Mouse (Mus musculus) retina, adult 2 months (tissue): ENCODE measurements around the gene Wdr18.
A peak's percentile ranks its signal among the peaks of the same experiment; 100 is the strongest.

Source experiments
- DNase-seq: peaks from one replicate; pipeline ENCODE4 v3.0.0-alpha.2; 2012; ENCODE audit warnings: low read depth, low spot score

Gene Wdr18

DNA sequence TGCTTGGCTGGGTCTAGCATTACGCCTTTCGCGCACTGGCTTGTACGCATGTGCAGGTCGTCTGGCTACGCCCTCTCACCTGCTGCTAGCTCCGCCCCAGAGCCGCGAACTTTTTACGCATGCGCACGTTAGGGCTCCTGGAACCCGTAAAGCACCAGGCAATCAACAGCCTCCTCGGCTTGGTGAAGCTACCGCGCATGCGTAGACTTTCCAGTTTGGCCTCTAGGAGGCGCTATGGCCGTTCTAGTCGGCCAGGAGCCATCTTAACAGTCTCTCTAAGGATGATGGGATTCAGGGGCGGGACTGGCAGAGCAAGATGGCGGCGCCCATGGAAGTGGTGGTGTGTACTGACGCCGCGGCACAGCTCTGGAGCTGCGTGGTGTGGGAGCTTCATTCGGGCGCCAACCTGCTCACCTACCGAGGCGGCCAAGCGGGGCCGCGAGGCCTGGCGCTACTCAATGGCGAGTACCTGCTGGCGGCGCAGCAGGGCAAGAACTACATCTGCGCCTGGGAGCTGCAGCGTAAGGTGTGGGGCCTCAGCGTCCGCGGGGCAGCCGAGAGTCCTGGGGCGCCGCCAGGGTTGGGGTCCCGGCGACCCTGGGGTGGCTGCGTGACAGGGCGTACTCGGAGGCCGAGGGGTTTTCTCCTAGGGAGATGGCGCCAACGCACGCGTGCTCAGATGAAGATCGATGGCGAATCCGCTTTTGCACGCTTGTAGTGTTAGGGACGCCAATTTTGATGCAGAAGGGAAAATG, at the start of gene Wdr18:
Gene Wdr18 (plus strand): TSS at position 306 of the 755 bp plus-strand sequence.
- peak; percentile 100 for DNase-seq

DNA sequence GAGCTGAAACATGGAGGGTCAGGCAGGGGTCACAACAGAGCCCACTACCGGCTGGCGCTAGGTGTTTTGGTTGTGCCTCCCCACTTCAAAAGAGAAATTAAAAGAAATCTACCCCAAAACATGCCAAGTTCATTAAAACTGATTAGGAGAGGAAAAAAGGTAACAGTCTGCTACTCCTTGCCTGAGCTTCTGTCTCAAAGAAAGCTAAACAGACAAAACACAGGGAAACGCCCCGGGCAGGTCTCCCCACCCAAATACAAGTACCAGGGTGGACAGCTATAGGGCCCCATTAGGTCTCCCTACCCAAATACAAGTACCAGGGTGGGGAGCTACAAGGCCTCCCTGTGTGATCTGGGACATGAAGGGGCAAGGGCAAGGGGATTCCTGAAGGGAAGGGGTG, 49.4 kb upstream of the Wdr18 start, which contains the start of gene Gm26602:
Gene Gm26602 (plus strand): TSS at position 301 of the 400 bp plus-strand sequence.
- no peak for DNase-seq

DNA sequence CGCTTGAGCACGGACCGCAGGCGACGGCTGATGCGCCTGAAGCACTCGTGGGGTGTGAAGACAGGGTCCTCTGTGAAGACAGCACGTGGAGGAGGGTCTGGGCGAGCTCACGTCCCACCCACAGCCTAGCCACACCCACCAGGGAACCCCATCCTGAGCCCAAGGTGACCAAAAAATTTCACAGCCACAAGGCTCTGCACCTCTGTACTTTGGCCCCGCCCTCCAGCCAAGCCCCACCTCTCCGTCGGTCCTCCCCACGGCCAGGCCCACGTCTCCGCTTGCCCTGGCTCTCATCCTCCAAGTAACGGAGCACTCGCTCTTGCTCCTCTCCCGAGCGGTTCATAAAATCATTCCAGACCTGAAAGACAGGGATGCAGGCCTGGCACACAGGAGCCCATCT, 47.5 kb upstream of the Wdr18 start:
- no peak for DNase-seq

DNA sequence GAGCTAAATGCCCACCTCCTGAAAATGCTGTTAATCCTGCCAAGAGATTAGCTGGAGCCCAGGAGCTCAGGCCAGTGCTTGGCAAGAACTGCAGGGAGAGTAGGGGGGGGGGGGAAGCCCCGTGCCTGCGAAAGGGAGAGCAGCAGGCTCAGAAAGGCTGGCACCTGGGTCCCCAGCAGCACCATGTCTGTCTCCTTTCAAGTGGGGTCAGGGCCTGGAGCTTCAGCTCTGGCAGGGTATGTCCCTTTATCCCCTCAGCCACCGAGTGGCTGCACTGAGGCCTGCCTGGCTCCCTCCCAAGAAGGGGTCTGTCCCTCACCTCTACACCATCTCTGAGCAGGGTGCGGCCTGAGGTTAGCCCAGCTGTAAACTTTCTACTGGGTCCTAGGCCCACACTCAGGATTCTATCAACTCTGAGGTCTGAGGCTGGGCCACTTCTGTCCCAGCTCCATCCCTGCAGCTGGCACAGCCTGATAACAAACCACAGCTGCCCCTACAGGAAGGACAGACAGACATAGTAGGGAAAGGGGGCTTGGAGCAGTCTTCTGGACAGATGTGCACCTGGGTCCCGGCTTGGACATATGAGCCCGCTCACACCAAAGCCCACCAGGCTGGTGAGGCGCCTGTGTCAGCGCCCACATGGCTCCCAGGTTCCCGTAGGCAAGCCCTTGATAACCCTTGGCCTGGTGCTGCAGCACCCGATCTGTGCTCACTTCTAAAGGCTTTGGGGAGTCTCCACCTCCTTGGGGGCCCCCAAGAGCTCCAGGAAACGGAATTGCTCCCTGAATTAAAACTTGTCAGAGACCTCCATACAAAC, 45.6 kb upstream of the Wdr18 start:
- peak; percentile 62 for DNase-seq

DNA sequence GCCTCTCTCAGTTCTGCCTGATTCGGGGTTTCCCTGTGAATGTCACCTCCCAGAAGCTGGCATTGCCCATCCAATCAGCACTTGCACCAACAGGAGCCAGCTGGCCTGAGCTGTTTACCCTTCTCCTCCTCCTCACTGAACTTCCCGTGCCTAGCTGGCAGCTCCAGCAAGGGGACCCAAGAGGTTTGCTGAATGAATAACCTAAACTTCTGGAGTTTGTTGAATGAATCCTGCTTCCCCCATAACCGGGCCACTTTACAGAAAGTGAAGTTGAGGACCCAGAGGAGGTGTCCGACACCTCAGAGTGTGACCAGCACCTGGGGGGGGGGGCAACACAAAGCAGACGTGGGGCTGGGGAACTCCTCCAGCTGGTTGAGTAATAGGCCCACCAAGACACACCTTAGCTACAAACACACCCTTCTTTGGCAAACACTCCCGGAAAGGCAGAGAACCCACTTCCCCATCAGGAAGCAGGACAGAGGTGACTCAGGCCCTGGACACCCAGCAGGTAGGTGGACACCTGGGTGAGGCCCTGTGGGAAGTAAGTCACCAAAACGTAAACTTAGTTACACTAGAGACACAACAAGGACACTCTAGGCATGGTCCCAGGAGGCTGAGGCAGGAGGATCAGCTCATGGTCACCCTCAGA, 44.9 kb upstream of the Wdr18 start:
- no peak for DNase-seq

DNA sequence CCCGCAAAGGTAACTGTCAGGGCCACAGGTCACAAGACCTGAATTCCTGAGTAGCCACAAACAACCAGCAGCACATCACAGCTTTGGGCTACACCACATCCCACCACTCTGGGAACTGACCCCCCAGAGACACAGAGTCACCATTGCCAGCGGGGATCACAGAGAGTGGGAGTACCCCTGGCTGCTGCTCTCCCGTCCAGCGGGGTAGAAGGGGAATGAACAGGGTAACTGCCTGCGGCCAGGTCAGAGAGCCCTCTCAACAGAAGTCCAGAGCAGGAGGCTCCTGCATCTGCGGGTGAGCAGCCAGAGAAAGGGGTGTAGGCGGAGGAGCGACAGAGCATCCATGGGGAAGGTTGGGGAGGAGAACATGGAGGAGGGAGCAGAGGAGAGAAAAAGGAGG, 43.9 kb upstream of the Wdr18 start:
- DNase-seq, result no peak

DNA sequence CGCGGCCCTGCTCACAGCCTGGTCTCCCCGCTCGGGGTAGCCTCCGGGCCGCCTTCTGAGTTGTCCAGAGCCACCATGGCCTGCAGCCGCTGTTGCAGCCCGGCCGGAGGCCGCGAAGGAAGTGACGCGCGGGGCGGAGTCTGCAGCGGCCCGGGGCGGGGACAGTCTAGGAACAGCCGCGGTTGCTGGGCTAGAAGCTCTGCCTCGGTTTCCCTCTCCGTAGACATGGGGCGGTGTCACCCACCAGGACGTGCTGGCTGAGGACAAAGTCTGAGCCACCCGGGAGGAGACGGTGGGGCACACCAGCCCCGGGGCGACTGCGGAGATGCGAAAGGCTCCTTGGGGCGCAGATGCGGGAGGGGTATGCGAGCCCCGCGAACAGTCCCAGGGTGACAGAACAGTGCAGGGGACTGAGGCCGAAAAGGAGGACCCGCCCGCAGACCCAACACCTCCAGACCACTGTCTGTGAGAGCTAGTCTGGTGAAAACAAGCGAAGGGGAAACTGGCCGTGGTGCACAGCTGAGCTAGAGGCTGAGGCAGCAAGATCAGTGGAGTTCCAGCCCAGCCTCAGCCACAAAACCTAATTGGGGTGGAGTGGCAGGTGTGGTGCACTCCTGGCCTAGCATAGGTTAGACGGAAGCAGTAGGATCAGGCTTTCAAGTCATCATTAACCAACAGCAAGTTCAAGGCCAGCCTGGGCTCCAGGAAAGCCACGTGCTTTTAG, 43.0 kb upstream of the Wdr18 start, which contains the start of gene Kiss1r:
Gene Kiss1r (plus strand): TSS at position 164 of the 724 bp plus-strand sequence.
- DNase-seq, result no peak

DNA sequence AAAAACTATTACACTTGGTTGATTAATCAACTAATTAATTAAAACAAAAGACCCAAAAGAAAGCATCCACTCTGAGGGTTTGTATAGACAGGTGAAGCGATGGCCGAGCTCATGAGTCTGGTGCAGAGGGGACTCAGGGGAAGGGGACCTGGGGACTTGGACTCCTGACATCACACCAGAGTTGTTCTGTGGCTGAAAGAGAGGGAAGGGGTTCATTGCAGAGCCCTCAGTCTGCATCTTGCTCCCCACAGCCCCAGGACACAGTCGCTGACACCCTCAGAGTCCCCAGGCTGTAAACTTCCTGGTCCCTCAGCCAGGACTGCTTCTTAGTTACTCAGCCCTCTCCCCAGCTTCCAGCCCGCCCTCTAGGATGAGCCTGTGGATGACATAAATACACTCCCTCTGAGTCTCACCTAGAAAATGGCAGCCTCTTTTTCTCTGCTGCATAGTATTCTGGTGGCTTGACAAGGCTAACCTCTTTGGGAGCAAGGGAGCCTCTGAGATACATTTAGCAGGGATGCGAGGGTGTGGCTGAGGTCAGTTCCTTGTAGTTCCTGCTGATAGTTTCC, 42.3 kb upstream of the Wdr18 start:
- no peak for DNase-seq

DNA sequence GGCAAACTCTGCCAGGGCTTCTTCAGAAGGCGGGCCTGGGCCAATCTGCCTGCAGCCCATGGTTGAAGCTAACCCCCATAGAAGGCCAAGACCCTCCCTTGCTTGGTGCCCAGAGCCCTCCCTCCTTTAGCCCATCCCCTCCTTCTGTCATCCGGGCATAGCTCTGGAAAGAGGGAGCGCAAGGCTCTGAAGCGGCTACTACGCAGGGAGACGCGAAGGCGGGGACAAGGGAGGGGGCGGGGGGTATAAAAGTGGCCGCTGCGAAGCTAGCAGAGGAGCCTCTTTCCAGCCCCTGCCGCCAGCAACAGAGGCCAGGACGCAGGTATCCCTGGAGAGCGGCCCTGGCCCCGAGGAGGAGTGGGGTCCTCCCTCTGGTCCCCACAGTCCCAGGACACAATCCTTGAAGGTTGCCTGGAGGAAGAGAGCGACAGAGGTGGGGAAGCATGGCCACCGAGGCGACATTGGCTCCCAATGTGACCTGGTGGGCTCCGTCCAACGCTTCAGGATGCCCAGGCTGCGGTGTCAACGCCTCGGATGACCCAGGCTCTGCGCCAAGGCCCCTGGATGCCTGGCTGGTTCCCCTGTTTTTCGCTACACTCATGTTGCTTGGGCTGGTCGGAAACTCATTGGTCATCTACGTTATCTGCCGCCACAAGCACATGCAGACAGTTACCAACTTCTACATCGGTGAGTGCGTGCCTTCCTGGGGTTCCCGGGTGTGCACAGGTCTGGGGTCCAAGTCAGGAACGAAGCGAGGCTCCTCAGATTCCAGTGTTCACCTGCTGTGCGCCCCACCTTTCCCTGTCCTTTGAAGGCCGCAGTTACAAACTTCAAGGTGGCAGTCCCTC, 41.5 kb upstream of the Wdr18 start:
- DNase-seq, result no peak

DNA sequence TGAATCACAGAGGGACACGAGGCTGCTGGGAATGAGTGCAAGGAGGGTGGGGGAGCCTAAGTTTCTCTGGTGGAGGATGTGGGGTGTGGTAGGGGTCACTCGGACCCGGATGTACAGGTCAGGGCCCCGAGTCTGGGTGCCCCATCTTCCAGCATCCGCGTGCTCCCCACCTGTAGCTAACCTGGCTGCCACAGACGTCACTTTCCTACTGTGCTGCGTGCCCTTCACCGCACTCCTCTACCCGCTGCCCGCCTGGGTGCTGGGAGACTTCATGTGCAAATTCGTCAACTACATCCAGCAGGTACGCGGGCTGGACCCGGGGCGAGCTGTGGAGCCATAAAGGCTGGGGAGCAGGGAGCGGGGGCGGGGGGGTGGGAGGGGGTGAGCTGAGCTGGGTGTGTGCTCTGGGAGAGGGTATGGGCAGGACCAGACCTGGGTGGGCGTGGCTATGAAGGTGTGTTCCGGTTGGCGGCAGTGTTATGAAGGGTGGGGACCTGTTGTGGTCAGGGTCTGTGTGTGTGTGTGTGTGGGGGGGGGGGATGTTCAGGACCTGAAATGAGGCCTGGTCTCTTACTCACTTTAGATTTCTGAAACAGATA, 40.6 kb upstream of the Wdr18 start:
- DNase-seq, result no peak

DNA sequence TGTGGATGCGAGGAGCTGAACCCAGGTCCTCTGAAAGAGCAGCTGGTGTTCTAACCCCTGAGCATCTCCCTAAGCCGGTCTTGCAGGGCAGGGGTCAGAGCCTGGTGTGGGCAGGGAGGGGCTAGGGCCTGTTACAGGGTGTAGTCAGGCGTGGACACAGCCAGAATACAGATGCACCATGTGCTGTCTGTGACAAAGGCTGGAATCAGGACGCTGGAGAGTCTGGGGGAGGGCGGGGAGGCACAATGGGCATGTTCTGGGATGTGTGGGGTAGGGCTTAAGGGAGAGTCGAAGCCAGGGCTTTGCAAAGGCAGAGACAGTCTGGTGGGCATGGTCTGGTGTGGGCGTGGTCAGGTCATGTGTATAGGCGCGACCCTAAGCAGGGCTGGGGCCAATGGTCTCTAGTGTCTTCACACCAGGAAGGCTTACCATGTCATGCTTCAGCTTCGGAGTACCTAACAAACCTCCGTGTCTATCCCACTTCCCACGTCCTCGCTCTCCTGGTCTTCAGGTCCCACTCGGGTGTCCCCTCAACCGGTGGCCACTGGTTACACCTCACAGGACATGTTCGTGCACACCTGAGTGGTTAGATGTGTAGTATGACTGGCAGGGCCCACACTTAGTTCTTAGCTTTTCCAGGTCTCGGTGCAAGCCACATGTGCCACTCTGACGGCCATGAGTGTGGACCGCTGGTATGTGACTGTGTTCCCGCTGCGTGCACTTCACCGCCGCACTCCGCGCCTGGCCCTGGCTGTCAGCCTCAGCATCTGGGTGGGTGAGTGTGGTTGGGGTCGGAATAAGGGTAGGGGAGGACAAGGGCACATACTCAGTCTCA, 39.7 kb upstream of the Wdr18 start:
- no peak for DNase-seq

DNA sequence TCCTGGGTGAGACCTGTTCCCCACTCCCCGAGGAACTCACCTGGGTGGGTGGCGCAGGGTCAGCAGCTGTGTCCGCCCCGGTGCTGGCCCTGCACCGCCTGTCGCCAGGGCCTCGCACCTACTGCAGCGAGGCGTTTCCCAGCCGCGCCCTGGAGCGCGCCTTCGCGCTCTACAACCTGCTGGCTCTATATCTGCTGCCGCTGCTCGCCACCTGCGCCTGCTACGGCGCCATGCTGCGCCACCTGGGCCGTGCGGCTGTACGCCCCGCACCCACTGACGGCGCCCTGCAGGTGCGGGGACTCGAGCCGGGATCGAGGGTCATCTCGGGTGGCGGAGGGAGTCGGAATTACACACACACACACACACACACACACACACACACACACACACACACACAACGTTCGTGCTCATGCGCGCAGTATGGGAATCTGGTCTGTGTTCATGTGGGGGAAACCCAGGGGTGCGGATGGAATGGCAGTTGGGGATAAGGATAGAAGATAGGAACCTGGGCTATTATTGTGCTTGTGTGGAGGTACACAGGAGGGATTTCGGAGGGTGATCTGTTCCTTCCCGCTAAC, 38.9 kb upstream of the Wdr18 start, which contains the start of gene R3hdm4:
Gene R3hdm4 (minus strand): TSS at position 251 of the 578 bp plus-strand sequence.
- no peak for DNase-seq

DNA sequence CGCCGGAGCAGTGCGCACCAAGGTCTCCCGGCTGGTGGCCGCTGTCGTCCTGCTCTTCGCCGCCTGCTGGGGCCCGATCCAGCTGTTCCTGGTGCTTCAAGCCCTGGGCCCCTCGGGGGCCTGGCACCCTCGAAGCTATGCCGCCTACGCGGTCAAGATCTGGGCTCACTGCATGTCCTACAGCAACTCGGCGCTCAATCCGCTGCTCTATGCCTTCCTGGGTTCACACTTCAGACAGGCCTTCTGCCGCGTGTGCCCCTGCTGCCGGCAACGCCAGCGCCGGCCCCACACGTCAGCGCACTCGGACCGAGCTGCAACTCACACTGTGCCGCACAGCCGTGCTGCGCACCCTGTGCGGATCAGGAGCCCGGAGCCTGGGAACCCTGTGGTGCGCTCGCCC, 38.4 kb upstream of the Wdr18 start:
- no peak for DNase-seq

DNA sequence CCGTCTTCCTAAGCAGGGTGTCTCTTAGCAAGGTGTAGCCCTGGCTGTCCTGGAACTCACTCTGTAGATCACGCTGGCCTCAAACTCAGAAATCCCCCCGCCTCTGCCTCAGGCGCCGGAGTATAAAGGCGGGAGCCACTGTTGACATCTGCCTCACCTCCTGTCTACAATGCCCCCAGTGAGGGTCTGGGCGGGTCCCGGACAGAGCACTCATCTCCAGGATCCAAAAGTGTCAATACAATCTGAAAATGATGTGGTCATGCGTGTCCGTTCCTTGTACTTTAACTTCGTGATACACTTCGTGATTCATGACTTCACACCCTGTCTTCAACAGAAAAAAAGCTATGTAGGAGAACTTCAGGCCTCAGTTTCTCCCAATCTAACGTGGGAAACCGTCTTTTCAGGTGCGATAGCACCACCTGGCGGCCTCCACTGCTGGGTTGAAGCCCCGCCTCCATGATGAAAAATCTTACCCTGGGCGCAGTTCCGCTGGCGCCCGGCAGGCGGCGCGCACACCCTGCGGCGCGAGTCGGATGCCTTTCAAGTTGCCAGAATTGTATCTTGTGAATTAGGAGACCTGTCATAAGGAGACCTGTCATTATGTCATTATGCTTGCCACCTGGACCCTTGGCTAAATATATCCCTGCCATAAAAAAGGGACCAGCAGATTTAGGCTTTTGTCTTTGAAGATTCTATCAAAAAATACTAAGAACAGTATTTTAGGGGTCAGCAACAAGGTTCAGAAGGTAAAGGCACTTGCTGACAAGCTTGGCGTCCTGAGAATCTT, 34.8 kb upstream of the Wdr18 start:
- peak; percentile 79 for DNase-seq

DNA sequence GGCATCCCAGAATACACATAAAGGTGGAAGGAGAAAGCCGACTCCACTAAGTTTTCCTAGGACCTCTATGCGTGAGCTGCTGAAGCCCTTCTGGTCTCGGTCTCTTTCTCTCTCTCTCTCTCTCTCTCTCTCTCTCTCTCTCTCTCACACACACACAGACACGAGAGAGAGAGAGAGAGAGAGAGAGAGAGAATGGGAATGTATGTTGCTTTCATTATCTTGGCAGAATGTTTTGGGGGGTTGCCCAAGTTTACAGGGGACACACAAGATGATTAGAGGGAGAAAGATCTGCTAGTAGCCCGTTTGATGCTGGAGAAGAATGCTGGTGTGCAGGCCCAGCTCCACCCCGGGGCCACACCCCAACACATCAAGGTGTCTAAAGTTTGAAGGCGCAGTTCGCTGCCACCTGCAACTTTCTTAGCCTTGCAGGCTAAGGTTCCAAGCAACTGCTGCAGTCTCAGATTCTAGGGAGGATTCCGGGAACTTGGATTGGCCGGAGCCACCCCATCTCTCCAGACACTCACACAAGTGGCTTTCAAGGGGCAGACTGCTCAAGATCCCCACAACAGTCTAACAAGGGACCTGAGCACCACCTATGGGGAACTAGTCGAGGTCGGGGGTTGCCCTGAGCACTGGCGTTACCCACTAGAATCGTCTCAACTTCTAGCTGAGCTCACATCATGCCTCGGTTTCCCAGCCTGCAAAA, 34.0 kb upstream of the Wdr18 start:
- DNase-seq, result no peak

DNA sequence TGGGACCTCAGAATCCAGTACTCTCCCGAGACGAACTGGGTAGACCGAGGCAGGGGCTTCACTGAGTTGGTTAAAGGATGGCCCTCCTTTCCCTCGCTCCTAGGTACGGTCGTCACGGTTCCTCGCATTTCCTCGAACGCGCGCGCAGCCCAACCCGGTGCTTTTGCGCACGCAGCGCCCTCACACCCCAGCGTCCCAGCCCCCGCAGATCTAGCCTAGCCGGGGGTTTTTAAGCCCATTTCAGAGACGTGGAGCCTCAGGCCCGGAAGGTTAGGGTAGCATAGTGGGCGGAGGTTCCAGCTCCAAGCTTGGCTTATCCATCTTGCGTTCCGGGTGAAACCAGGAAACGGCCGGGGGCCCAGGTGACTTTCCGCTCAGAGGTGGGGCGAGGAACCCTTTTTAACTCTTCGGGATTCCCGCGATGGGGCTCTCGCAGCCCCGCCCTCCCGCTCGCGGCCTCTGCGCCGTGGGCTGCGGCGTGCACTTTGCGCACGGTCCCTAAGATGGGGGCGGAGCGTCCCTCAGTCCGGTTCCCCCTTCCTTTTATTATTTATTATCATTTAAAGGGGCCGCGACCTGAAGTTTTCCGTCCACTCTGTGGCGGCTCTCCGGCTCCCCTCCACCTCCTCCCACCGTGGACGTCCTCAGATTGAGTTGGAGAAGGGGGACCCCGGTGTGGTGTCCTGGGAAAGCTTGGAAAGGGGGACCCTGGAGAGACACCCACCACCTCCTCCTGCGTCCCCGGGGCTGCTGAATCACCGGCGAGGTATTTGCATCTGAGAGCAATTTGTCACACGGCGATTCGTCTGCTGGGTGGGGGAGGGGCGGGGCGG, 33.2 kb upstream of the Wdr18 start, which contains the start of gene Arid3a:
Gene Arid3a (plus strand): TSS at position 553 of the 833 bp plus-strand sequence.
- peak; percentile 80 for DNase-seq
